ENCODE assay signal across 8 mouse cellular contexts in genomic region chr9:83924356-83924755, GRCm38 (mm10). TPM values are rescaled to one million over a fixed set of nuclear protein-coding genes. Genes with fewer than 3 reads are reported as not detected.
DNase-seq lines count a peak whose midpoint lies in the region; ATAC-seq and TF ChIP-seq lines count a peak whose summit lies in the region.

No protein-coding gene starts in this region.

- peak overlapping the region; percentile 84 for H3K4me3 ChIP-seq in heart, embryonic 10.5 days
- peak overlapping the region; percentile 88 for H3K4me3 ChIP-seq in heart, postnatal 0 days (ENCODE audit: low read depth, low read length)
- H3K4me3 ChIP-seq in liver, postnatal 0 days (ENCODE audit: low read depth, low read length): peak overlapping the region; percentile 73
- no peak overlapping the region for H3K4me3 ChIP-seq in thymus, adult 2 months (ENCODE audit: control insufficient read depth, insufficient read depth, low read length)

- H3K9ac ChIP-seq in heart, postnatal 0 days (replicated peaks; ENCODE audit: low read depth, low read length): no peak overlapping the region
- no peak overlapping the region for H3K9ac ChIP-seq in liver, postnatal 0 days (replicated peaks)

- no peak for TF ChIP-seq CTCF in heart, postnatal 0 days (IDR thresholded peaks at IDR 0.05; ENCODE audit: low read depth)
- no peak for TF ChIP-seq CTCF in liver, postnatal 0 days (IDR thresholded peaks at IDR 0.05; ENCODE audit: low read depth)
- no peak for TF ChIP-seq CTCF in thymus, adult 2 months (IDR thresholded peaks at IDR 0.05; ENCODE audit: borderline replicate concordance, control insufficient read depth, extremely low read depth, insufficient read depth, low read length, poor library complexity)

- no peak overlapping the region for H3K27ac ChIP-seq in heart, embryonic 10.5 days
- no peak overlapping the region for H3K27ac ChIP-seq in heart, postnatal 0 days (ENCODE audit: low read depth)
- H3K27ac ChIP-seq in liver, postnatal 0 days (ENCODE audit: low read depth): peak overlapping the region; percentile 94; the same call in 1 of the 2 replicates
- no peak overlapping the region for H3K27ac ChIP-seq in thymus, adult 2 months (ENCODE audit: control insufficient read depth, insufficient read depth, low read length)

- DNase-seq in heart, embryonic 10.5 days (ENCODE audit: low spot score): no peak
- no peak for DNase-seq in heart, postnatal 10 days
- DNase-seq in ZHBTc4 (ENCODE audit: low read depth, low spot score): peak; percentile 7
- no peak for DNase-seq in heart, postnatal 0 days (ENCODE audit: low spot score)
- no peak for DNase-seq in liver, postnatal 0 days
- DNase-seq in urinary bladder, postnatal 4 days (ENCODE audit: low spot score in 2 of 2): no peak
- DNase-seq in thymus, adult 2 months: no peak

- 85% methylated on average over 5 of the region's 5 CpGs for WGBS in heart, embryonic 10.5 days
- 83% methylated on average over 5 of the region's 5 CpGs for WGBS in heart, postnatal 0 days
- 82% methylated on average over 5 of the region's 5 CpGs for WGBS in liver, postnatal 0 days (ENCODE audit: insufficient replicate concordance)
- 92% methylated on average over 5 of the region's 5 CpGs for WGBS in thymus, adult 2 months

- H3K4me2 ChIP-seq in heart, postnatal 0 days (ENCODE audit: low read depth, low read length): peak overlapping the region; percentile 89
- H3K4me2 ChIP-seq in liver, postnatal 0 days (ENCODE audit: low read depth, low read length): peak overlapping the region; percentile 90

- H3K9me3 ChIP-seq in heart, embryonic 10.5 days: no peaks in the 10 kb centered on the region
- H3K9me3 ChIP-seq in heart, postnatal 0 days (replicated peaks; ENCODE audit: control insufficient read depth, low read length): no peaks in the 10 kb centered on the region
- H3K9me3 ChIP-seq in liver, postnatal 0 days (ENCODE audit: low read length): no peaks in the 10 kb centered on the region

- TF ChIP-seq EP300 in heart, postnatal 0 days (IDR thresholded peaks at IDR 0.05; ENCODE audit: low read depth): no peak
- no peak for TF ChIP-seq EP300 in liver, postnatal 0 days (IDR thresholded peaks at IDR 0.05; ENCODE audit: low read depth)

- intact Hi-C loops in heart, postnatal 10 days (cut with DNase I): no loop called here

- no peaks in the 10 kb centered on the region for H3K27me3 ChIP-seq in heart, embryonic 10.5 days (ENCODE audit: insufficient read depth, poor library complexity, severe bottlenecking)
- no peaks in the 10 kb centered on the region for H3K27me3 ChIP-seq in heart, postnatal 0 days (ENCODE audit: control insufficient read depth, insufficient read depth, low read length)
- no peaks in the 10 kb centered on the region for H3K27me3 ChIP-seq in liver, postnatal 0 days (ENCODE audit: insufficient read depth, low read length)
- H3K27me3 ChIP-seq in thymus, adult 2 months (ENCODE audit: control insufficient read depth, insufficient read depth, low read length): no peaks in the 10 kb centered on the region

- no peaks in the 10 kb centered on the region for H3K36me3 ChIP-seq in heart, embryonic 10.5 days
- no peaks in the 10 kb centered on the region for H3K36me3 ChIP-seq in heart, postnatal 0 days (replicated peaks; ENCODE audit: control insufficient read depth, insufficient read depth, low read length)
- no peaks in the 10 kb centered on the region for H3K36me3 ChIP-seq in liver, postnatal 0 days (replicated peaks; ENCODE audit: insufficient read depth, low read length)
- H3K36me3 ChIP-seq in thymus, adult 2 months (ENCODE audit: control insufficient read depth, insufficient read depth, low read length): no peaks in the 10 kb centered on the region

- no peak for ATAC-seq in heart, postnatal 0 days (ENCODE audit: insufficient read depth, low read depth)
- ATAC-seq in liver, postnatal 0 days: no peak
- ATAC-seq in granulocyte monocyte progenitor cell, adult 5-6 weeks (replicated peaks; ENCODE audit: poor library complexity, severe bottlenecking): no peak

- H3K4me1 ChIP-seq in heart, embryonic 10.5 days: 0 out of 2 replicates have a peak, but pooled peaks cover 6% of the 10 kb centered on the region
- peaks cover 9% of the 10 kb centered on the region for H3K4me1 ChIP-seq in heart, postnatal 0 days (ENCODE audit: control insufficient read depth, insufficient read depth)
- 0 out of 2 replicates have a peak, but pooled peaks cover 3% of the 10 kb centered on the region for H3K4me1 ChIP-seq in liver, postnatal 0 days (ENCODE audit: insufficient read depth)
- H3K4me1 ChIP-seq in thymus, adult 2 months (replicated peaks; ENCODE audit: control insufficient read depth, insufficient read depth, low read length): peaks cover 4% of the 10 kb centered on the region; the same call in 1 of the 2 replicates

- no peak for TF ChIP-seq POLR2A in thymus, adult 2 months (IDR thresholded peaks at IDR 0.05; ENCODE audit: control insufficient read depth, extremely low read depth, insufficient read depth, low read length, poor library complexity)

RNA-seq across cellular contexts. Expression of gene Bckdhb, which starts 0.6 kb away (rescaled TPM):
- polyA plus RNA-seq in heart, embryonic 10.5 days (2016; fragmentation: Nextera tagmentation; extraction: Ambion mirVana): 49.6 and 52.3 TPM in 2 replicates
- 10 to 100 TPM; 36.3 to 53.4 TPM for total RNA-seq in heart, postnatal 10 days (2021)
- total RNA-seq in heart, postnatal 0 days (2014; rRNA removed; ENCODE audit: low replicate concordance): 40.5 and 59.9 TPM in 2 replicates
- polyA plus RNA-seq in heart, postnatal 0 days (2015; fragmentation: Nextera tagmentation; extraction: Ambion mirVana): 86.6 and 89.5 TPM in 2 replicates
- 123 and 134 TPM in 2 replicates for polyA plus RNA-seq in liver, postnatal 0 days (2015; fragmentation: Nextera tagmentation; extraction: Ambion mirVana)
- 12.6 and 15.0 TPM in 2 replicates for polyA plus RNA-seq in thymus, adult 2 months (2012; rRNA removed)
- 23.4 and 51.7 TPM in 2 replicates for total RNA-seq in granulocyte monocyte progenitor cell, adult 5-6 weeks (2014; fragmentation: Nextera tagmentation)
- total RNA-seq in granulocyte monocyte progenitor cell, adult 5-6 weeks (2017): 12.9 and 25.9 TPM in 2 replicates
